Mouse (Mus musculus): Measurements from ENCODE around the gene Ccdc170.

Ccdc170 gene

GRCm38 (mm10) chr10:4523078-4523477, 40.8 kb downstream of the Ccdc170 start:
- DNase-seq = no peak

GRCm38 (mm10) chr10:4528043-4528442, 45.7 kb downstream of the Ccdc170 start:
- no peak for DNase-seq

GRCm38 (mm10) chr10:4530638-4531235, 48.4 kb downstream of the Ccdc170 start:
- peak; percentile 67 to 74 for DNase-seq

- DNase-seq = no peak
Observed at GRCm38 (mm10) chr10:4531933-4532332, 49.6 kb downstream of the Ccdc170 start.

- no peak for DNase-seq
Observed at GRCm38 (mm10) chr10:4532731-4533130, 50.4 kb downstream of the Ccdc170 start.

- DNase-seq = peak; percentile 40 to 59
Observed at GRCm38 (mm10) chr10:4533873-4534272, 51.6 kb downstream of the Ccdc170 start.

GRCm38 (mm10) chr10:4545550-4545949, 63.2 kb downstream of the Ccdc170 start:
- DNase-seq = peak in 1 of 2 experiments; percentile 33

- peak; percentile 51 to 67 for DNase-seq
Observed at GRCm38 (mm10) chr10:4553442-4554119, 71.3 kb downstream of the Ccdc170 start.

GRCm38 (mm10) chr10:4556842-4557377, 74.6 kb downstream of the Ccdc170 start:
- DNase-seq = no peak

- peak; percentile 23 to 50 for DNase-seq
Observed at GRCm38 (mm10) chr10:4559132-4559531, 76.8 kb downstream of the Ccdc170 start.

GRCm38 (mm10) chr10:4565148-4565547, 82.8 kb downstream of the Ccdc170 start:
- DNase-seq = no peak

GRCm38 (mm10) chr10:4570778-4571177, 88.5 kb downstream of the Ccdc170 start:
- DNase-seq = no peak

GRCm38 (mm10) chr10:4571304-4571703, 89.0 kb downstream of the Ccdc170 start:
- no peak for DNase-seq

GRCm38 (mm10) chr10:4581905-4582304, 99.6 kb downstream of the Ccdc170 start:
- DNase-seq = no peak

GRCm38 (mm10) chr10:4586691-4587090, 104.4 kb downstream of the Ccdc170 start:
- peak in 1 of 2 experiments; percentile 38 for DNase-seq

- DNase-seq = peak in 1 of 2 experiments; percentile 53
Observed at GRCm38 (mm10) chr10:4589576-4589975, 107.3 kb downstream of the Ccdc170 start.

- DNase-seq = no peak
Observed at GRCm38 (mm10) chr10:4590956-4591355, 108.7 kb downstream of the Ccdc170 start.

- DNase-seq = peak in 1 of 2 experiments; percentile 27
Observed at GRCm38 (mm10) chr10:4593828-4594227, 111.5 kb downstream of the Ccdc170 start.

- DNase-seq = no peak
Observed at GRCm38 (mm10) chr10:4597211-4597610, 114.9 kb downstream of the Ccdc170 start.

GRCm38 (mm10) chr10:4598244-4598842, 116.0 kb downstream of the Ccdc170 start:
- DNase-seq = peak; percentile 43 to 81

- DNase-seq = no peak
Observed at GRCm38 (mm10) chr10:4598916-4599315, 116.6 kb downstream of the Ccdc170 start.

GRCm38 (mm10) chr10:4599591-4599990, 117.3 kb downstream of the Ccdc170 start:
- no peak for DNase-seq

- no peak for DNase-seq
Observed at GRCm38 (mm10) chr10:4600796-4601474, 118.6 kb downstream of the Ccdc170 start.

Measured in kidney, postnatal 25 days (tissue).